ENCODE assay signal across 8 mouse cellular contexts in the genomic region with DNA sequence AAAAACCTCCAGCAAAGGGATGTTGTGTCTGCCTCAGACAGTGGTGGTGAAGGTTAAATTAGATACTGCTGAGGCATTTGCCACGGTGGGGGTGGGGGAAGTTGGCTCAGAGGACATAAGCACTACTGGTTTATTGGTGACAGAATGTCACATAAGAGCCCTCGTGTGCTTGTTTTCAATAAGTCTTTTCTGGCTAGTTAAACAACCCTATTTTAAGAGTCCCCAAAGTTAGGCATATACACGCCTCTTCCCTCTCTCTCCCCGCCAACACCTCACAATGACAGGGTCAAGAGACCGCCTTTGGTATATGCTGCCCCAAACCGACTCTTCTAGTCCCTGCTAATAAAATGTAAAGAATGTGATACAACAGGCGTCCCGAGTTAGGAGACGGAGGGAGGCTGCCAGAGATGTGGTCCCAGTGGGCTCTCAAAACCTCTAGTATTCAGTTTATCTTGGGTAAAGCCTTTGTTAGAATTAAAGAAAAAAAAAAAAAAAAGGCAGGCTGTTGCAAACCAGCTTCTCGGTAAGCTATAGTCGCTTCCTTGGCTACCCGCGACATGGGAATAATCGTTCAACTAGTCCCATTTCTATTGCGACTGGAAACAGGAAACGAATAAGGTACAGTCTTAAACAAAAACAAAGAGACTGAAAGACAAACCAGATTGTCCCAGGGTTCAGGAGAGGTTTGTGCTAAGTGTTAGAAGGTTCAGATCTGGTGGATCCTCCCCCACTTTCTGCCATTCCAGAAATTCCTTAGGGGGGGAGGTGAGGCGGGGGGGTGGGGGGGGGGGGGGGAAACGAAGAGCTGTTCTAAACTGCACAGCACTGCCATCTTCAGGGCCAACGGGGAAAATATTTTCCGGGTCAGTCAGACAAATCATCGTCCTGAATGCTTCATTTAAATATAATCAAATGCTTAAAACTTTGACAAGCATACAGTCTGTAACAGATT.
DNase-seq lines count a peak whose midpoint lies in the region; ATAC-seq lines count a peak whose summit lies in the region.

No protein-coding gene starts in this region.

- H3K9me3 ChIP-seq in hindbrain, embryonic 14.5 days (ENCODE audit: control insufficient read depth, low read length), result no peaks in the 10 kb centered on the region

- H3K27ac ChIP-seq in hindbrain, embryonic 14.5 days, result peak overlapping the region; percentile 77

- H3K4me1 ChIP-seq in hindbrain, embryonic 14.5 days (replicated peaks; ENCODE audit: control insufficient read depth, insufficient read depth, low read length), result peaks cover 20% of the 10 kb centered on the region

- H3K36me3 ChIP-seq in hindbrain, embryonic 14.5 days (replicated peaks; ENCODE audit: control insufficient read depth, insufficient read depth), result no peaks in the 10 kb centered on the region

- peak overlapping the region; percentile 56 for H3K9ac ChIP-seq in hindbrain, embryonic 14.5 days

- peak overlapping the region; percentile 35 for H3K4me3 ChIP-seq in hindbrain, embryonic 14.5 days (replicated peaks; ENCODE audit: low read length)

- peak; percentile 89 for DNase-seq in NIH3T3 (ENCODE audit: low read depth)
- DNase-seq in cerebellum, adult 9-10 months, result peak; percentile 55
- peak; percentile 50 to 59 for DNase-seq in frontal cortex, postnatal 36 days (ENCODE audit: low spot score in 2 of 2)
- DNase-seq in hindbrain, embryonic 14.5 days (ENCODE audit: low spot score), result peak; percentile 84
- DNase-seq in layer of hippocampus, postnatal 36 days, result peak; percentile 25 to 28
- DNase-seq in lung, postnatal 25 days (ENCODE audit: low spot score), result peak; percentile 73
- DNase-seq in right cerebral cortex, adult 18-20 months, result peak; percentile 48
- peak; percentile 54 to 80 for DNase-seq in urinary bladder, postnatal 4 days (ENCODE audit: low spot score in 2 of 2)

- peak overlapping the region; percentile 74 for H3K4me2 ChIP-seq in hindbrain, embryonic 14.5 days (replicated peaks)

- H3K27me3 ChIP-seq in hindbrain, embryonic 14.5 days (ENCODE audit: control insufficient read depth, insufficient read depth, low read length), result no peaks in the 10 kb centered on the region

- peak; percentile 58; the same call in 1 of the 2 replicates for ATAC-seq in hindbrain, embryonic 14.5 days (ENCODE audit: low FRiP score)

- WGBS in hindbrain, embryonic 14.5 days, result under 1% methylated on average over 20 of the region's 21 CpGs

Comparison
In these comparisons a context has a peak if more than half of its experiments do, and no peak if none do; other contexts are left out.
1. Peak in every context shown above with its lines: DNase-seq, ATAC-seq, H3K4me3 ChIP-seq and H3K27ac ChIP-seq.
2. DNase-seq: peak in every context shown above with its lines; median percentile 89 in NIH3T3; 84 in hindbrain, embryonic 14.5 days; 73 in lung, postnatal 25 days; 67 in urinary bladder, postnatal 4 days; 55 in cerebellum, adult 9-10 months; 54 in frontal cortex, postnatal 36 days; 48 in right cerebral cortex, adult 18-20 months; 26 in layer of hippocampus, postnatal 36 days.